In genomic region chr6:109150912-109151256, GRCm38 (mm10) we compare ENCODE assay signal across 13 mouse cellular contexts.
DNase-seq lines count a peak whose midpoint lies in the region; ATAC-seq and TF ChIP-seq lines count a peak whose summit lies in the region.
"Had no signal": no experiment of that assay in that cellular context is flagged by ENCODE, and none has a peak within 500 bp of the region (broad histone marks: within the 10 kb centered on the region; RNA-seq: fewer than 3 reads in every experiment).

No protein-coding gene starts in this region.

- no peak overlapping the region for H3K4me2 ChIP-seq in forebrain, embryonic 15.5 days (replicated peaks)
- peak overlapping the region; percentile 49; the same call in 1 of the 2 replicates for H3K4me2 ChIP-seq in hindbrain, postnatal 0 days (ENCODE audit: low read depth, low read length)
- peak overlapping the region; percentile 46 for H3K4me2 ChIP-seq in neural tube, embryonic 13.5 days
- H3K4me2 ChIP-seq: limb, embryonic 12.5 days; liver, embryonic 15.5 days had no signal

- WGBS in forebrain, embryonic 15.5 days: 59% methylated on average over 9 of the region's 9 CpGs
- 42% methylated on average over 9 of the region's 9 CpGs for WGBS in hindbrain, postnatal 0 days
- WGBS in neural tube, embryonic 13.5 days: 51% methylated on average over 9 of the region's 9 CpGs

- ATAC-seq in forebrain, embryonic 15.5 days (replicated peaks): peak; percentile 55
- peak; percentile 41 for ATAC-seq in hindbrain, postnatal 0 days
- peak; percentile 51; the same call in 1 of the 2 replicates for ATAC-seq in neural tube, embryonic 13.5 days (ENCODE audit: low read depth)
- ATAC-seq in megakaryocyte progenitor cell, adult 5-6 weeks (replicated peaks; ENCODE audit: poor library complexity): no peak
- ATAC-seq: CD4-positive, CD25-positive, alpha-beta regulatory T cell, adult 4 months had no signal

- no peak overlapping the region for H3K9ac ChIP-seq in forebrain, embryonic 15.5 days (replicated peaks)
- no peak overlapping the region for H3K9ac ChIP-seq in hindbrain, postnatal 0 days (replicated peaks; ENCODE audit: low read length)
- H3K9ac ChIP-seq in neural tube, embryonic 13.5 days: no peak overlapping the region
- H3K9ac ChIP-seq: limb, embryonic 12.5 days; liver, embryonic 15.5 days had no signal

- peaks cover 8% of the 10 kb centered on the region; the same call in 1 of the 2 replicates for H3K4me1 ChIP-seq in forebrain, embryonic 15.5 days
- no peaks in the 10 kb centered on the region for H3K4me1 ChIP-seq in hindbrain, postnatal 0 days (ENCODE audit: insufficient read depth, low read length)
- peaks cover 22% of the 10 kb centered on the region for H3K4me1 ChIP-seq in neural tube, embryonic 13.5 days (replicated peaks)
- H3K4me1 ChIP-seq: limb, embryonic 12.5 days; liver, embryonic 15.5 days had no signal

- intact Hi-C loops in left cerebral cortex, adult 2 months (cut with DNase I): loop anchor here (2.0 to 10.0 kb wide), 2 partner anchors 574 to 1496 kb away; no protein-coding TSS in a partner anchor

- H3K27me3 ChIP-seq in forebrain, embryonic 15.5 days: no peaks in the 10 kb centered on the region
- H3K27me3 ChIP-seq in hindbrain, postnatal 0 days (ENCODE audit: insufficient read depth, low read length): no peaks in the 10 kb centered on the region
- no peaks in the 10 kb centered on the region for H3K27me3 ChIP-seq in neural tube, embryonic 13.5 days
- H3K27me3 ChIP-seq: limb, embryonic 12.5 days; liver, embryonic 15.5 days had no signal

- H3K27ac ChIP-seq in left cerebral cortex, adult 2 months: peak overlapping the region; percentile 69
- no peak overlapping the region; the same call in 1 of the 2 replicates for H3K27ac ChIP-seq in forebrain, embryonic 15.5 days (replicated peaks)
- H3K27ac ChIP-seq in hindbrain, postnatal 0 days: peak overlapping the region; percentile 56; the same call in 1 of the 2 replicates
- H3K27ac ChIP-seq in neural tube, embryonic 13.5 days (replicated peaks): 0 out of 2 replicates have a peak overlapping the region, but pooled peaks have one; percentile 3
- H3K27ac ChIP-seq: limb, embryonic 12.5 days; liver, embryonic 15.5 days had no signal

- no peaks in the 10 kb centered on the region for H3K36me3 ChIP-seq in forebrain, embryonic 15.5 days
- no peaks in the 10 kb centered on the region for H3K36me3 ChIP-seq in hindbrain, postnatal 0 days (ENCODE audit: insufficient read depth, low read length)
- no peaks in the 10 kb centered on the region for H3K36me3 ChIP-seq in neural tube, embryonic 13.5 days
- H3K36me3 ChIP-seq: G1E; limb, embryonic 12.5 days; liver, embryonic 15.5 days had no signal

- H3K4me3 ChIP-seq in left cerebral cortex, adult 2 months: peak overlapping the region; percentile 4; the same call in 1 of the 2 replicates
- H3K4me3 ChIP-seq in forebrain, embryonic 15.5 days: no peak overlapping the region
- H3K4me3 ChIP-seq in hindbrain, postnatal 0 days (ENCODE audit: low read length): no peak overlapping the region
- no peak overlapping the region for H3K4me3 ChIP-seq in neural tube, embryonic 13.5 days
- H3K4me3 ChIP-seq: limb, embryonic 12.5 days; liver, embryonic 15.5 days had no signal

- DNase-seq in left cerebral cortex, adult 2 months (ENCODE audit: extremely low spot score in 1 of 2, low spot score in 2 of 2): no peak
- no peak for DNase-seq in left cerebral cortex, adult 18-20 months (ENCODE audit: low spot score in 2 of 2)
- DNase-seq in hindbrain, postnatal 0 days (ENCODE audit: low spot score): no peak
- no peak for DNase-seq in layer of hippocampus, adult 8-10 months (ENCODE audit: low spot score in 2 of 2)
- DNase-seq in layer of hippocampus, postnatal 14 days (ENCODE audit: low spot score in 2 of 2): no peak
- DNase-seq: gastrocnemius, postnatal 25 days had no signal

- TF ChIP-seq CTCF in left cerebral cortex, adult 2 months (IDR thresholded peaks at IDR 0.05): no peak
- no peak for TF ChIP-seq CTCF in hindbrain, postnatal 0 days (IDR thresholded peaks at IDR 0.05; ENCODE audit: low read depth)

- no peaks in the 10 kb centered on the region for H3K9me3 ChIP-seq in forebrain, embryonic 15.5 days
- H3K9me3 ChIP-seq in hindbrain, postnatal 0 days (ENCODE audit: low read length): no peaks in the 10 kb centered on the region
- no peaks in the 10 kb centered on the region for H3K9me3 ChIP-seq in neural tube, embryonic 13.5 days
- H3K9me3 ChIP-seq: limb, embryonic 12.5 days; liver, embryonic 15.5 days had no signal
